Mouse (Mus musculus): ENCODE results near the gene Tmem106a.

The Tmem106a gene

GRCm38 (mm10) chr11:101582054-101583035 lies at the start of gene Tmem106a:
Gene Tmem106a, plus strand, starts transcription at chr11:101582242.
- DNase-seq, result peak; percentile 75 to 82

- DNase-seq, result no peak
These were observed 38.5 kb upstream of the Tmem106a start for GRCm38 (mm10) chr11:101543533-101543932.

GRCm38 (mm10) chr11:101544132-101544531 lies 37.9 kb upstream of the Tmem106a start:
- no peak for DNase-seq

- DNase-seq, result no peak
These were observed 33.5 kb upstream of the Tmem106a start for GRCm38 (mm10) chr11:101548526-101548925.

- DNase-seq, result peak; percentile 90 to 92
These were observed 30.1 kb upstream of the Tmem106a start, which contains the start of the genes Brca1 and Nbr1 for GRCm38 (mm10) chr11:101551751-101552475. Gene Brca1, minus strand, starts transcription at chr11:101551955. Gene Nbr1, plus strand, starts transcription at chr11:101552149.

GRCm38 (mm10) chr11:101552476-101553300 lies 29.4 kb upstream of the Tmem106a start:
- peak; percentile 99 to 100 for DNase-seq

GRCm38 (mm10) chr11:101553354-101553930 lies 28.6 kb upstream of the Tmem106a start:
- DNase-seq, result no peak

GRCm38 (mm10) chr11:101556541-101556940 lies 25.5 kb upstream of the Tmem106a start:
- peak; percentile 72 to 86 for DNase-seq

- DNase-seq, result no peak
These were observed 25.1 kb upstream of the Tmem106a start for GRCm38 (mm10) chr11:101556954-101557353.

- DNase-seq, result peak; percentile 47 to 58
These were observed 19.7 kb upstream of the Tmem106a start for GRCm38 (mm10) chr11:101562391-101562790.

- DNase-seq, result no peak
These were observed 13.6 kb upstream of the Tmem106a start for GRCm38 (mm10) chr11:101568421-101568820.

GRCm38 (mm10) chr11:101576116-101576515 lies 5.9 kb upstream of the Tmem106a start:
- DNase-seq, result no peak

- DNase-seq, result peak in 1 of 2 experiments; percentile 31
These were observed 819 bp upstream of the Tmem106a start for GRCm38 (mm10) chr11:101581081-101581764.

GRCm38 (mm10) chr11:101583205-101583604 lies 1.2 kb downstream of the Tmem106a start:
- no peak for DNase-seq

GRCm38 (mm10) chr11:101585031-101585430 lies 3.0 kb downstream of the Tmem106a start:
- DNase-seq, result peak; percentile 68 to 71

GRCm38 (mm10) chr11:101585805-101586204 lies 3.8 kb downstream of the Tmem106a start:
- no peak for DNase-seq

GRCm38 (mm10) chr11:101587676-101588075 lies 5.6 kb downstream of the Tmem106a start:
- DNase-seq, result peak in 1 of 2 experiments; percentile 41

- DNase-seq, result peak in 1 of 2 experiments; percentile 41
These were observed 6.8 kb downstream of the Tmem106a start for GRCm38 (mm10) chr11:101588868-101589267.

- peak; percentile 86 to 90 for DNase-seq
These were observed 7.4 kb downstream of the Tmem106a start for GRCm38 (mm10) chr11:101589444-101589843.

- no peak for DNase-seq
These were observed 8.1 kb downstream of the Tmem106a start for GRCm38 (mm10) chr11:101589989-101590624.

- no peak for DNase-seq
These were observed 17.1 kb downstream of the Tmem106a start, which contains the start of gene Gm11634 for GRCm38 (mm10) chr11:101599156-101599555. Gene Gm11634, minus strand, starts transcription at chr11:101599256.

All from kidney, adult 8-10 months (tissue).